Mouse (Mus musculus): Measurements from ENCODE around the gene Prex1.

DNA sequence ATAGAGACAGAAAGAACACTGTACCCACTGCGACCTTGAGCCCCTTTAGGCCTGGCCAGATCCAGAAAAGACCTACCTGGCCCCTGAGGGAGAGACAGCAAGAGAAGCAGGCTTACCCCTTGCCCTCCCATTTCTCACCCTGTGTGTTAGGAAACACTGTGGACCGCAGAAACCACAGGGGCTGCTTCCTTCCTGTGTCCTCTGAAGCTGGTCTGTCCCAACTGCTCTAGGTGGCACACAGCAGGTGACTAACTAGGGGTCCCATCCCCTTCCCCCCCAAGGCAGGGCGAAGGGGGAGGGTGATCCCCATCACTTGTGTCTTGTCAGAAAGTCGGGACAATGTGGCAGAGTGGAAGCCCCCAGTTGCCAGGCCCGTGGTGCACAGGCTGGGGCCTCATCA lies 164.6 kb downstream of the Prex1 start:
- TF ChIP-seq CTCF (IDR thresholded peaks at IDR 0.05; ENCODE audit: control insufficient read depth, insufficient read depth, low read length) (no peak), POLR2A (IDR thresholded peaks at IDR 0.05; ENCODE audit: borderline replicate concordance, control insufficient read depth, low read depth, low read length) (no peak; the same call in 1 of the 2 replicates)

Data from bone marrow, adult 2 months (tissue).